Mouse (Mus musculus): ENCODE measurements at regions not wholly inside any gene's neighbourhood (a gene's known extent, or its start where the extent isn't known, plus 50 kb on each side); places are given as distances from the start of the nearest gene placed in this dataset.

DNA sequence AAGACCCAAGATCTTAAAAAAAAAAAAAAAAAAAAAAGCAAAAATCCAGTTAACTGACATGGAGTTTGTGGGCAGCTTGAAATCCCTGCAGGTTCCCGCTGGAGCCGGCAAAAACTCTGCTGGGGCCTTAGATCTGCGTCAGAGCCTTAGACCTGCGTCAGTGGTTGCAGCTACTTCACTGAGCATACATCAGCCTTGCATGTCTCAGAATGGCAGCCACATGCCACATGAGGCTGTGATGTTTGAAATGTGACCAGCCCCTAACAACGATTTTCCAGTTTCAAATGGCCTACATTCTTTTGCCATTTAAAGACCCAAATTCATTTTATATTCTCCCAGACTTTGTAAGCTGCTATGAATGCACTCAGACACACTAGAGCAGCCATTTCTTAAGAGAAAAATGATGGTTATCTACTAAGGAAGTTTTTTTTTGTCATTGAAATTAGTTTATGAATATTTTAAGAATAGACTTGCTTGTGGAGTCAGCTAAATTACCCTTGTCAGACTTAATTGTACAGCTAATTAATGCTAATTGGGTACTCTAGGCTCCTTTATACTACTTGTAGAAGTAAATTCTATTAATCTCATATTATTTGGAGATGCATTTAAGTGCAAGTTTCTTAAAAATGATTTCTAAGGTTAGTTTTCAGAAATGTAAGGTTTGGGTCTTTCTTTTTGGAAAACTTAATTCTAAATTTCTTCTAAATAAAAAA lies 70.8 kb downstream of the Toporsl start:
- Histone ChIP-seq H3K9me3 (no peaks in the 10 kb centered on the region), H3K9ac (replicated peaks) (no peak overlapping the region), H3K4me1 (0 out of 2 replicates have a peak, but pooled peaks cover 3% of the 10 kb centered on the region), H3K4me3 (no peak overlapping the region), H3K4me2 (replicated peaks) (no peak overlapping the region), H3K27me3 (no peaks in the 10 kb centered on the region), H3K36me3 (no peaks in the 10 kb centered on the region), H3K27ac (replicated peaks) (peak overlapping the region; percentile 21; the same call in 1 of the 2 replicates)
- ATAC-seq (replicated peaks), result peak; percentile 67
- 24% methylated on average over 5 of the region's 5 CpGs for WGBS

DNA sequence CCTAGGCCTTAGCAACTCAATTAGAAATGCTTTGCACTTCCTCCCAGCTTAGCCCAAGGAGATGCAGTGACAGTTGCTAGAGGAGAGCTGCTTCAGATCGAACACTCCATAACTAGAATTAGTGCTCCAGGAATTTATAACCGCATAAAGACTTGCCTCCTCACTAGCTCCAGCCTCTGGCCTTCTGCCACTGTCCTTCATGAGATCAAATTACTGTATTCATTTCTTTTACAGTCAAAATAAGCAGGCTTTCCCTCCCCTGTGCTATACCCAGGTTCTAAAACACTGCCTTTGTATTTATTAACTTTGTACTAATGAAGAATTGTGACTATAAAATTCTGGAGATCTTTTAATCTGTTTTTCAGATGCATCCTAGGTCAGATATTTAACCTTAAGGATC lies 104.8 kb upstream of the Olfr275 start:
- Histone ChIP-seq H3K4me2 (replicated peaks) (no peak overlapping the region), H3K27ac (replicated peaks) (no peak overlapping the region), H3K9me3 (no peaks in the 10 kb centered on the region), H3K9ac (replicated peaks) (no peak overlapping the region), H3K27me3 (no peaks in the 10 kb centered on the region), H3K36me3 (no peaks in the 10 kb centered on the region), H3K4me3 (no peak overlapping the region), H3K4me1 (no peaks in the 10 kb centered on the region)
- WGBS, result 49% methylated on average over 2 of the region's 2 CpGs
- ATAC-seq (replicated peaks), result no peak

DNA sequence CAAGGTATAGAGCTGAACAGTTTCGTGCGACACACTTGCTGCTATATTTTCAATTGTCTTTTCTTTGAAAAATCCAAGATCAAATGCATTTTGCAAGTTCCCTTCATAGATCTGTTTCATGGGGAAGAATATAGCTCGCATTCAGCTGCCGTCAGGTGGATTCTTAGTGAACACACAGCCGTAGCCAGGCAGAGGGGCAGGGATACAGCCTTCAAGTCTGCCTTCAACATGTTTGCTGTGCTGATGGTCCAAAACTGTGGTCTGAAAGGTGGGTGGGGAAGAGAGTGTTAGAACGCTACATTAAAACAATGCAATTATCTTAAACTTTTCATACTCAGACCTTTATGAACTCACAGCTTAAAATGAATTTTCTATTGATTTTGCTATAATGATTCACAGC lies 88.2 kb upstream of the Olfr275 start:
- H3K4me1 ChIP-seq, result no peaks in the 10 kb centered on the region
- no peak overlapping the region for H3K27ac ChIP-seq (replicated peaks)
- no peak overlapping the region for H3K9ac ChIP-seq (replicated peaks)
- no peaks in the 10 kb centered on the region for H3K36me3 ChIP-seq
- WGBS, result 74% methylated on average over 6 of the region's 6 CpGs
- H3K9me3 ChIP-seq, result no peaks in the 10 kb centered on the region
- H3K4me3 ChIP-seq, result no peak overlapping the region
- H3K4me2 ChIP-seq (replicated peaks), result no peak overlapping the region
- ATAC-seq (replicated peaks), result no peak; the same call in 1 of the 2 replicates
- H3K27me3 ChIP-seq, result no peaks in the 10 kb centered on the region

DNA sequence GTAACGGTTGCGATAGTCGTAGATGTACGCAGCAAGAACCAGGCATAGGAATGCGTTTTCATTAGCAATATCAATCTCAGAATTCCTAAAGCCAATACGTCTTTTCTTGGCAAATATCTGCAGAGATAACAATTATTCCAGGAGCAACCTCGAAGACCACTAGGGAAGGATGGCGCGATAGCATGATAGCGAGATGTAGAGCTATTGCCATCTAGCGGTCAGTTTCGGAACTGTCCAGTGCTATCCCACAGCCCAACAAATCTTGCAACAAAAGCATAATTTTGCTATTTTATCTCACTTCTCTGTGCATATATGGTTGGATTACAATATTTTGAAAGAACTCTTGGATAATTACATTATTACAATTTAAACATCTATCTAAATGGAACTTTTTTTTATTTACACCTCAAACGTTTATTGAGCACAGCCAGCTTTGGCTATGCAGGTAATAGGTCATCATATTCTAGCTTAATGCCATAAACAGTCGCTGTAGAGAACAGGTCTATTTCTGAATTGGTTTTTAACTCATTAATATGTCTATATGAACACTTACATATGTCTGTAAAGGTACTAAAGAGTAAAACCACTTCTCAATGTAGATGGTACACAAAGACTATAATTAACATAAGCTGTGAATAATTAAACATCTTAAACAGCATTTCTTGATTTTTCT lies 87.6 kb upstream of the Olfr275 start:
- WGBS, result 26% methylated on average over 14 of the region's 14 CpGs
- peak; percentile 83 for ATAC-seq (replicated peaks)
- no peaks in the 10 kb centered on the region for H3K9me3 ChIP-seq
- H3K4me2 ChIP-seq (replicated peaks), result no peak overlapping the region
- no peaks in the 10 kb centered on the region for H3K36me3 ChIP-seq
- H3K4me1 ChIP-seq, result no peaks in the 10 kb centered on the region
- no peak overlapping the region for H3K27ac ChIP-seq (replicated peaks)
- H3K4me3 ChIP-seq, result no peak overlapping the region
- H3K27me3 ChIP-seq, result no peaks in the 10 kb centered on the region
- H3K9ac ChIP-seq (replicated peaks), result no peak overlapping the region

DNA sequence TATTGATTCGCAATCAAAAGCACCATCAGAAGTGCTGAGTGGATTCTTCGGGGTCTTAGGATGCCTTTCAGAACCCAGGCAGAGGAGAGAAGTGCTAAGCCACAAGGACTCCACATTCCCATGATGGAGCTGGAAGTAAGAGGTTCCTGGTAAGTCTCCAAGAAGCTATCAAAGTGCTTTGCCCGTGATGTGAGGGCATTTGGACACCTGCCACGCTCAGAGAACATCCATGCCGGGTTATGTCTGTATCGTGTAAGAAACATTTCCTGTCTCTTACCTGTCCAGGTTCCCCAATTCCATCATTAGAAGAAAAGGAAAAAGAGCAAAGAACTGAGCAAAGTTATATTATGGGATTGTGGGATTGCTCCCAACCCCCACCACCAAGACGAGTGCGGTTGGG lies 81.3 kb upstream of the Olfr275 start:
- 88% methylated on average over 8 of the region's 8 CpGs for WGBS
- no peak overlapping the region for H3K9ac ChIP-seq (replicated peaks)
- H3K4me2 ChIP-seq (replicated peaks), result no peak overlapping the region
- no peaks in the 10 kb centered on the region for H3K36me3 ChIP-seq
- H3K27ac ChIP-seq (replicated peaks), result no peak overlapping the region
- no peaks in the 10 kb centered on the region for H3K27me3 ChIP-seq
- no peak overlapping the region for H3K4me3 ChIP-seq
- ATAC-seq (replicated peaks), result no peak
- no peaks in the 10 kb centered on the region for H3K9me3 ChIP-seq
- no peaks in the 10 kb centered on the region for H3K4me1 ChIP-seq

DNA sequence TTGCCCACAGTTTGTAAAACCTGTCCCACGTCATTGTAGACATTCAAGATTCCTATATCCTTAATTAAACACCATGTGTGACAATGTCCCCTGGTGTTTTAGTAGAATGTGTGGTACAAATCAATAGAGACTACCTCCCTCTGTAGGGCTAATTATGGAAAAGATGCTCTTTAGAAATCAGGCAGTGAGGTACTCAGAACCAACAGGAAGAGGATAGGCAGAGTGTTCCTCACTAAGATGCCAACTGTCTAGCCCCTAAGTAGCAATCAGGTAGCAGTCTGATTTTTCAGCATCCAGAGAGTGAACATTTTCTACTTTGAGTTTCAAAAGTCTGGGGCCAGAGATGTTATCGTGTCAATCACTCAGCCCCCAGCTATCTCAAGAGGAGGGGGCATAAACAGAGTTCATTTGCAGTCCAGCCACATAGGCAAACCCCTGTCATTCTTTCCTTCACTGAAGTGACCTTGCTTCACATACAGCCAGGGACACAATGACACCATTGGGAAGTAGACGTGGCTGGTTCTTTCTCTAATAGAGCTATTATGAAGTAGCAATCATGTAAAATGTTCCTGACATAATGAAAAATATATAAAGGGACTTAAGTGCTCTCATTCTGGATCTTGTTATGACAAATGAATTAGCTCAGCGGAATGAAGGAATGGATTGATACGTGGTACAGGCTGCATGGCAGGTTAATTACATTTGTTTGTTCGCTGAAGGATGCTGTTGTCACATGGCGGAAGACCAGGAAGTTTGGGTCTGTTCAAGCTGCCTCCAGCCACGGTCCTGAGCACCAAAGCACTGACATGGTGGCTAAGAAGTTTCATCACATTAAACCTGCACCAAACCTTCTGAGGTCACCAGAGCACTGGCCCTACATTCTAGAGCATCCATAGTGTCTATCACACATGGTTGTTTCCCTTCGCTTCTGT lies 74.6 kb upstream of the Olfr275 start:
- no peak overlapping the region for H3K9ac ChIP-seq (replicated peaks)
- H3K4me2 ChIP-seq (replicated peaks), result no peak overlapping the region
- ATAC-seq (replicated peaks), result no peak
- H3K9me3 ChIP-seq, result no peaks in the 10 kb centered on the region
- no peaks in the 10 kb centered on the region for H3K4me1 ChIP-seq
- H3K27ac ChIP-seq (replicated peaks), result no peak overlapping the region
- H3K36me3 ChIP-seq, result no peaks in the 10 kb centered on the region
- no peaks in the 10 kb centered on the region for H3K27me3 ChIP-seq
- 41% methylated on average over 9 of the region's 9 CpGs for WGBS
- H3K4me3 ChIP-seq, result no peak overlapping the region

DNA sequence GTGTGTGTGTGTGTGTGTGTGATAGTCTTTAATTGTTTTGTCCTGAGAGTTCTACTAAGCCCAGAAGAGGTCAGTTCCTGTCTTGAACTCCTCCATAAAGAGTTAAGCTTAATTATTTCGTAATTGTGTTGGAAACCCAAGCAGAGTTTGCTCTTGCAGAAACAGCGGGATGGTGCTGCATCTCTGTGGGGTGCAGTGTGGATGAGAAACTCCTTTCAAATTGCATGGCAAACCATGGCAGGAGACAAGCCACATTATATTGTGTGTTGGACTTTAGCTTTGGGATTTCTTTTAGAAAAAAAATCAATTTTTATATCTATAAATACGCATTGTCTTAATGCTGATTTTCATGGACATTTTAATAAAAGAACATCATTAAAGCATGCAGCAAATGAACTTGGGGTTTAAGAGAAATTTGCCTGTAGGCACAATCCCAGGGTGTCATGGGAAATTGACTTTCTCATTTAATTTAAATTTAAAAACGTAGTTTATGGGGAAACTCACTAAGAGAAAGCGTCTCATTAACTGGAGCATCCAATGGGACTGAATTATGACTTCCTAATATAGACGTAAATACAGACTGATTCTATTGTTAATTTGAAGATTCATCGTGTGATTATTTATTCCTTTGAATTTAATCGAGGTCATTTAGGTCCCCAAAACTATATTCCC lies 61.4 kb upstream of the Olfr275 start:
- ATAC-seq (replicated peaks), result no peak
- Histone ChIP-seq H3K9me3 (no peaks in the 10 kb centered on the region), H3K4me3 (no peak overlapping the region), H3K9ac (replicated peaks) (no peak overlapping the region), H3K27me3 (no peaks in the 10 kb centered on the region), H3K4me1 (no peaks in the 10 kb centered on the region), H3K27ac (replicated peaks) (no peak overlapping the region), H3K36me3 (no peaks in the 10 kb centered on the region), H3K4me2 (replicated peaks) (no peak overlapping the region)
- WGBS, result 55% methylated on average over 8 of the region's 8 CpGs
